Mouse (Mus musculus): Measurements from ENCODE around the gene Irak2. TPM values are rescaled to one million over a fixed set of nuclear protein-coding genes. Genes with fewer than 3 reads are reported as not detected.
A peak's percentile ranks its signal among the peaks of the same experiment; 100 is the strongest.

The Irak2 gene
- 0.42 and 1.0 TPM in 2 replicates for polyA plus RNA-seq (2014; fragmentation: Nextera tagmentation; extraction: Ambion mirVana)

- no peaks in the 10 kb centered on the region for H3K9me3 ChIP-seq (ENCODE audit: control insufficient read depth, low read length)
- H3K27ac ChIP-seq (replicated peaks; ENCODE audit: low read depth, low read length) = no peak within 1 kb of the TSS
- H3K4me3 ChIP-seq (replicated peaks; ENCODE audit: low read depth, low read length) = peak within 1 kb of the TSS; percentile 40
- ATAC-seq (ENCODE audit: low FRiP score, low TSS enrichment) = peak; percentile 85
- H3K36me3 ChIP-seq (ENCODE audit: control insufficient read depth, insufficient read depth, low read length) = peaks cover 2% of the 10 kb centered on the region
- peak within 1 kb of the TSS; percentile 68 for H3K4me2 ChIP-seq (ENCODE audit: low read length)
- peak; percentile 92 for DNase-seq
- peak within 1 kb of the TSS; percentile 35; the same call in 1 of the 2 replicates for H3K9ac ChIP-seq (replicated peaks; ENCODE audit: low read length)
- WGBS = 8% methylated on average over 37 of the region's 37 CpGs
- no peaks in the 10 kb centered on the region for H3K27me3 ChIP-seq (ENCODE audit: control insufficient read depth, insufficient read depth, low read length)
- H3K4me1 ChIP-seq (ENCODE audit: control insufficient read depth, insufficient read depth, low read length) = no peaks in the 10 kb centered on the region
These were observed at the start of gene Irak2 for GRCm38 (mm10) chr6:113638302-113639040. Irak2 (plus strand) TSS chr6:113638467.

GRCm38 (mm10) chr6:113592637-113593036 is 45.6 kb upstream of the Irak2 start:
- DNase-seq = no peak
- no peaks in the 10 kb centered on the region for H3K27me3 ChIP-seq (ENCODE audit: control insufficient read depth, insufficient read depth, low read length)
- no peaks in the 10 kb centered on the region for H3K9me3 ChIP-seq (ENCODE audit: control insufficient read depth, low read length)
- H3K9ac ChIP-seq (replicated peaks; ENCODE audit: low read length) = no peak overlapping the region
- WGBS = 99% methylated on average over 2 of the region's 2 CpGs
- ATAC-seq (ENCODE audit: low FRiP score, low TSS enrichment) = no peak
- no peak overlapping the region for H3K4me3 ChIP-seq (replicated peaks; ENCODE audit: low read depth, low read length)
- no peaks in the 10 kb centered on the region for H3K4me1 ChIP-seq (ENCODE audit: control insufficient read depth, insufficient read depth, low read length)
- H3K36me3 ChIP-seq (ENCODE audit: control insufficient read depth, insufficient read depth, low read length) = no peaks in the 10 kb centered on the region
- no peak overlapping the region for H3K27ac ChIP-seq (replicated peaks; ENCODE audit: low read depth, low read length)
- H3K4me2 ChIP-seq (ENCODE audit: low read length) = no peak overlapping the region

- ATAC-seq (ENCODE audit: low FRiP score, low TSS enrichment) (no peak), DNase-seq (no peak)
- 90% methylated on average over 4 of the region's 4 CpGs for WGBS
These were observed 40.3 kb upstream of the Irak2 start for GRCm38 (mm10) chr6:113597945-113598344.

GRCm38 (mm10) chr6:113599833-113600232 is 38.4 kb upstream of the Irak2 start:
- no peaks in the 10 kb centered on the region for H3K27me3 ChIP-seq (ENCODE audit: control insufficient read depth, insufficient read depth, low read length)
- H3K4me1 ChIP-seq (ENCODE audit: control insufficient read depth, insufficient read depth, low read length) = no peaks in the 10 kb centered on the region
- DNase-seq = no peak
- 71% methylated on average over 5 of the region's 5 CpGs for WGBS
- H3K4me3 ChIP-seq (replicated peaks; ENCODE audit: low read depth, low read length) = no peak overlapping the region
- H3K9ac ChIP-seq (replicated peaks; ENCODE audit: low read length) = no peak overlapping the region; the same call in 1 of the 2 replicates
- H3K27ac ChIP-seq (replicated peaks; ENCODE audit: low read depth, low read length) = no peak overlapping the region
- H3K9me3 ChIP-seq (ENCODE audit: control insufficient read depth, low read length) = no peaks in the 10 kb centered on the region
- H3K36me3 ChIP-seq (ENCODE audit: control insufficient read depth, insufficient read depth, low read length) = no peaks in the 10 kb centered on the region
- no peak for ATAC-seq (ENCODE audit: low FRiP score, low TSS enrichment)
- no peak overlapping the region for H3K4me2 ChIP-seq (ENCODE audit: low read length)

More at GRCm38 (mm10) chr6:113597945-113598344, 40.3 kb upstream of the Irak2 start:
- H3K27me3 ChIP-seq (ENCODE audit: control insufficient read depth, insufficient read depth, low read length) = no peaks in the 10 kb centered on the region
- H3K4me3 ChIP-seq (replicated peaks; ENCODE audit: low read depth, low read length) = no peak overlapping the region
- H3K9ac ChIP-seq (replicated peaks; ENCODE audit: low read length) = no peak overlapping the region
- H3K36me3 ChIP-seq (ENCODE audit: control insufficient read depth, insufficient read depth, low read length) = no peaks in the 10 kb centered on the region
- H3K4me1 ChIP-seq (ENCODE audit: control insufficient read depth, insufficient read depth, low read length) = no peaks in the 10 kb centered on the region
- H3K27ac ChIP-seq (replicated peaks; ENCODE audit: low read depth, low read length) = no peak overlapping the region
- no peak overlapping the region for H3K4me2 ChIP-seq (ENCODE audit: low read length)
- no peaks in the 10 kb centered on the region for H3K9me3 ChIP-seq (ENCODE audit: control insufficient read depth, low read length)

GRCm38 (mm10) chr6:113600543-113601139 is 37.6 kb upstream of the Irak2 start, which contains the start of gene Fancd2os:
Fancd2os (minus strand) TSS chr6:113600715.
- no peaks in the 10 kb centered on the region for H3K36me3 ChIP-seq (ENCODE audit: control insufficient read depth, insufficient read depth, low read length)
- WGBS = 30% methylated on average over 23 of the region's 23 CpGs
- DNase-seq = peak; percentile 19
- ATAC-seq (ENCODE audit: low FRiP score, low TSS enrichment) = no peak
- H3K27me3 ChIP-seq (ENCODE audit: control insufficient read depth, insufficient read depth, low read length) = no peaks in the 10 kb centered on the region
- H3K4me3 ChIP-seq (replicated peaks; ENCODE audit: low read depth, low read length) = no peak within 1 kb of the TSS
- peaks cover 4% of the 10 kb centered on the region for H3K4me1 ChIP-seq (ENCODE audit: control insufficient read depth, insufficient read depth, low read length)
- 0 out of 2 replicates have a peak within 1 kb of the TSS, but pooled peaks have one; percentile 15 for H3K4me2 ChIP-seq (ENCODE audit: low read length)
- H3K27ac ChIP-seq (replicated peaks; ENCODE audit: low read depth, low read length) = no peak within 1 kb of the TSS
- no peaks in the 10 kb centered on the region for H3K9me3 ChIP-seq (ENCODE audit: control insufficient read depth, low read length)
- H3K9ac ChIP-seq (replicated peaks; ENCODE audit: low read length) = no peak within 1 kb of the TSS; the same call in 1 of the 2 replicates

GRCm38 (mm10) chr6:113602821-113603220 is 35.4 kb upstream of the Irak2 start:
- H3K36me3 ChIP-seq (ENCODE audit: control insufficient read depth, insufficient read depth, low read length) = peaks cover 3% of the 10 kb centered on the region; the same call in 1 of the 2 replicates
- WGBS = 95% methylated on average over 6 of the region's 6 CpGs
- no peaks in the 10 kb centered on the region for H3K9me3 ChIP-seq (ENCODE audit: control insufficient read depth, low read length)
- no peak overlapping the region for H3K27ac ChIP-seq (replicated peaks; ENCODE audit: low read depth, low read length)
- H3K27me3 ChIP-seq (ENCODE audit: control insufficient read depth, insufficient read depth, low read length) = no peaks in the 10 kb centered on the region
- no peak overlapping the region for H3K9ac ChIP-seq (replicated peaks; ENCODE audit: low read length)
- ATAC-seq (ENCODE audit: low FRiP score, low TSS enrichment) (no peak), DNase-seq (no peak)
- no peak overlapping the region for H3K4me2 ChIP-seq (ENCODE audit: low read length)
- H3K4me3 ChIP-seq (replicated peaks; ENCODE audit: low read depth, low read length) = no peak overlapping the region
- peaks cover 12% of the 10 kb centered on the region for H3K4me1 ChIP-seq (ENCODE audit: control insufficient read depth, insufficient read depth, low read length)

- no peaks in the 10 kb centered on the region for H3K27me3 ChIP-seq (ENCODE audit: control insufficient read depth, insufficient read depth, low read length)
- peak overlapping the region; percentile 86 for H3K9ac ChIP-seq (replicated peaks; ENCODE audit: low read length)
- H3K9me3 ChIP-seq (ENCODE audit: control insufficient read depth, low read length) = no peaks in the 10 kb centered on the region
- H3K4me1 ChIP-seq (ENCODE audit: control insufficient read depth, insufficient read depth, low read length) = peaks cover 12% of the 10 kb centered on the region
- no peak for ATAC-seq (ENCODE audit: low FRiP score, low TSS enrichment)
- H3K4me3 ChIP-seq (replicated peaks; ENCODE audit: low read depth, low read length) = peak overlapping the region; percentile 91
- peak overlapping the region; percentile 69 for H3K27ac ChIP-seq (replicated peaks; ENCODE audit: low read depth, low read length)
- DNase-seq = no peak
- peaks cover 3% of the 10 kb centered on the region; the same call in 1 of the 2 replicates for H3K36me3 ChIP-seq (ENCODE audit: control insufficient read depth, insufficient read depth, low read length)
- H3K4me2 ChIP-seq (ENCODE audit: low read length) = peak overlapping the region; percentile 76
- WGBS = 51% methylated on average over 12 of the region's 12 CpGs
These were observed 34.3 kb upstream of the Irak2 start for GRCm38 (mm10) chr6:113603993-113604392.

- H3K27ac ChIP-seq (replicated peaks; ENCODE audit: low read depth, low read length) = peak within 1 kb of the TSS; percentile 82
- peak within 1 kb of the TSS; percentile 86 for H3K9ac ChIP-seq (replicated peaks; ENCODE audit: low read length)
- ATAC-seq (ENCODE audit: low FRiP score, low TSS enrichment) (peak; percentile 92), DNase-seq (peak; percentile 96)
- WGBS = under 1% methylated on average over 65 of the region's 65 CpGs
- peaks cover 3% of the 10 kb centered on the region for H3K36me3 ChIP-seq (ENCODE audit: control insufficient read depth, insufficient read depth, low read length)
- peaks cover 12% of the 10 kb centered on the region for H3K4me1 ChIP-seq (ENCODE audit: control insufficient read depth, insufficient read depth, low read length)
- H3K4me3 ChIP-seq (replicated peaks; ENCODE audit: low read depth, low read length) = peak within 1 kb of the TSS; percentile 91
- H3K27me3 ChIP-seq (ENCODE audit: control insufficient read depth, insufficient read depth, low read length) = no peaks in the 10 kb centered on the region
- H3K9me3 ChIP-seq (ENCODE audit: control insufficient read depth, low read length) = no peaks in the 10 kb centered on the region
- H3K4me2 ChIP-seq (ENCODE audit: low read length) = peak within 1 kb of the TSS; percentile 76
These were observed 33.6 kb upstream of the Irak2 start, which contains the start of gene Brk1 for GRCm38 (mm10) chr6:113604432-113605223. Brk1 (plus strand) TSS chr6:113604772.
